Mouse (Mus musculus): ENCODE results near the gene Adam22.
A peak's percentile ranks its signal among the peaks of the same experiment; 100 is the strongest.

Gene Adam22

GRCm38 (mm10) chr5:8145473-8145872 lies 222.5 kb downstream of the Adam22 start:
- DNase-seq = no peak

GRCm38 (mm10) chr5:8132546-8132945 lies 235.4 kb downstream of the Adam22 start:
- no peak for DNase-seq

- no peak for DNase-seq
Measured at GRCm38 (mm10) chr5:8131918-8132317, 236.0 kb downstream of the Adam22 start.

DNA sequence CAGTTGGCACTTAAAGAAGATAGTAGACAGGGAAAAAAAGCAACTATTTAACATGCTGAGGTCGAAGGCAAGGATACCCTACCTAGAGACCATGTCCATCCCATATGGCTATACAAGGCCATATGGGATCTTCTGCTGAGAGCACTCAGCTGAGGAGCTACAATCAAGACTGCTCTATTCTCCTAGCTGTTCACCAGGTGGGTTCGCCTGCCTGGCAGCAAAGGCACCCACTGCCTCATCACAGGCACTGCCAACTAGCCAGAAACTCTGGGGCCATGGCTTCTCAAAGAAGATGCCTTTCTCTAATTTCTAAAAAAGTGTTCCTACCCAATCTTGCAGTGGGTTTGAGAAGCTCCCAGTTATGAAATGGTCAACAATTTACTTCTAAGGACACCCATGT lies 238.2 kb downstream of the Adam22 start:
- DNase-seq = no peak

GRCm38 (mm10) chr5:8120926-8121325 lies 247.0 kb downstream of the Adam22 start:
- no peak for DNase-seq

DNA sequence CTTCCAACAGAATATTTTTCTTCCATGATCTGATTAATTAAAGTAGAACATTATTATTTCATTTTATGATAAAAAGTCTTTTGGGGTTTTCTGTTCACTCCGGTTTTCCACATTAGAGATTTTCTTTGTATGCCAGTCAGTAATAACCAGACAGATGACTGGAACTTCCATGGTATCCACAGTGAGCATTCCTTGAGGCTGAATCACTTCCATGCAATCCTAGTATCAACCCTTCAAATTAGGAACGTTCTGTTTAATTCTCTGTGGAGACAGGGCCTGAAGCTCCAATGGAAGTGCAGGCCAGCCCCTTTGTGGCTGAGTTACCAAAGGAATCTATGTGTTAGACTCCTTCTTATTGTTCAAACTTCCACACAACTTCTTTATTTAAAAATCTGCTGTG lies 247.9 kb downstream of the Adam22 start:
- no peak for DNase-seq

DNA sequence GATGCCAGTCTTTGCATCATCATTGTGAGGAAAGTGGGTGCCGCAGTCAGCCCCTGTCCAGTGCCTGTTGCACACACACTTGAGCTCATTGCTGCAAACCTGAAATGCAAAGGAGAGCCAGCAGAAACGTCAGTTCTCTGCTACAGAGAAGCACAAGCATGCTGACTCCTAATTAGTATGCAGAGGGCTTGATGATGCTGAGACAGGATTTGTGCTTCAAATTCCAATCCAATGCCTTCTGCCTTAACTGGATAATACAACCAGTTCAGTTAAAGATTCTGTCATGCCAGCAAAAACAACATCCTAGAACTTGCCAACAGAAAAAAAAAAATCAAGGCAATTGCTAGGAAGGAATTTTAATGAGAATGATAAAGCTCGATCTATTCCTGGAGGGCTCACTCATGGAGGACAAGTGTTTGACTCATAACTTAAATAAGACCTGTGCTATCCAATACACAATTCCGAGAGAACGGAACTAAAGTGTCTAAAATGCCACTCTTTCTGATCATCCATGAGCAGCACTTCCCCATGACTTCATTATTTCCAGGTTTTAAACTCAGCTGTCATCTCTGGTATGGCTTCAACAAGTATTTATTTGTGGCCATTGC lies 251.3 kb downstream of the Adam22 start:
- DNase-seq = no peak

- DNase-seq = no peak
Measured at GRCm38 (mm10) chr5:8112246-8112645, 255.7 kb downstream of the Adam22 start.

GRCm38 (mm10) chr5:8111691-8112090 lies 256.3 kb downstream of the Adam22 start:
- no peak for DNase-seq

DNA sequence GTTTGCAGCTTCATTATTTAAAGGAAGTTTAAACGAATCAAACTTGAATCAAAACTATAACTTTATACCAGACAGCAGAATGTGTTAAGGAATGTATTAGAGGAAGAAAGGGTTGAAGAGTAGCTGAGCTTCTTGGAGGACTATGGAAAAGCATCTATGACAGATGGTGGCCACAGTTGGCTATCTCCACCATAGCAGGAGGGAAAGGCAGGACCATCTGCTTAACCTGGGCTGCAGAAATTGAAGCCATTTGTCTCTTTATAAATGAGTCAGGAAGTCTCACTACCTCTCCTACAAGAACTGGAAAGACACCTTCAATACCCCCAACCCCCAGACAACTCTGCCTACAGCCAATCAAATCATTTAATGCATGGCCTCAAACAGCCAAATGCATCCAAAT lies 272.3 kb downstream of the Adam22 start:
- no peak for DNase-seq

GRCm38 (mm10) chr5:8094921-8095320 lies 273.0 kb downstream of the Adam22 start:
- DNase-seq = no peak

GRCm38 (mm10) chr5:8088147-8088546 lies 279.8 kb downstream of the Adam22 start:
- no peak for DNase-seq

- no peak for DNase-seq
Measured at GRCm38 (mm10) chr5:8085661-8086060, 282.3 kb downstream of the Adam22 start.

DNA sequence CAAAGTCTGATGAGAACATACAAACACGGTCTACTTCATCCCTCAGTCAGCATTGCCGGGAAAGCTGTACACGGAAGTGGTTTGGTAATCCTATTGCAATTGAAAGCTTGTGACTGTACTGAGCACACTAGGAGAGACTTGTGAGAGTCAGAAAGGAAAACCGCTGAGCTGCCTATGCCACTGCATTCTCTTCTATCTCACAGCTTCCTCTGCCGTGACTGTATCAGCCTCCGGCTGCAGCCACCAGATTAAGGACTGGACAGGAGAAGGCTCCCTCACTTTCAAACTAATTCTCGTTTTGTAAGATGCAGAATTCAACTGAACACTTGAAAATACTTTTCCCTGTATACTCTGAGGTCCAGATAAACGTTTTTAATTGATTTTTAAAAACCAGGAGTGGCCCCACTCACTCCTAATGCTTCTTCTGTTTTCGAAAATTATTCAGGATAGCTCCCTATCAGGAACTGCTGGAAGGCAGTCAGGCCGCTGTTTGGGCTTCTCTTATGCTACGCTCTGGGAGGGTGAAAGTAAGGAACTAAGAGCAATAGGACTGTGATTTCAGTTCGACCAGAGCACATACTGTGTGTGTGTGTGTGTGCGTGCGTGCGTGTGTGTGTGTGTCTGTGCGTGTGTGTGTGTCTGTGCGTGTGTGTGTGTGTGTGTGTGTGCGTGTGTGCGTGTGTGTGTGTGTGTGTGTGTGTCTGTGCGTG lies 285.0 kb downstream of the Adam22 start:
- DNase-seq = no peak

GRCm38 (mm10) chr5:8077481-8077880 lies 290.5 kb downstream of the Adam22 start:
- no peak for DNase-seq

DNA sequence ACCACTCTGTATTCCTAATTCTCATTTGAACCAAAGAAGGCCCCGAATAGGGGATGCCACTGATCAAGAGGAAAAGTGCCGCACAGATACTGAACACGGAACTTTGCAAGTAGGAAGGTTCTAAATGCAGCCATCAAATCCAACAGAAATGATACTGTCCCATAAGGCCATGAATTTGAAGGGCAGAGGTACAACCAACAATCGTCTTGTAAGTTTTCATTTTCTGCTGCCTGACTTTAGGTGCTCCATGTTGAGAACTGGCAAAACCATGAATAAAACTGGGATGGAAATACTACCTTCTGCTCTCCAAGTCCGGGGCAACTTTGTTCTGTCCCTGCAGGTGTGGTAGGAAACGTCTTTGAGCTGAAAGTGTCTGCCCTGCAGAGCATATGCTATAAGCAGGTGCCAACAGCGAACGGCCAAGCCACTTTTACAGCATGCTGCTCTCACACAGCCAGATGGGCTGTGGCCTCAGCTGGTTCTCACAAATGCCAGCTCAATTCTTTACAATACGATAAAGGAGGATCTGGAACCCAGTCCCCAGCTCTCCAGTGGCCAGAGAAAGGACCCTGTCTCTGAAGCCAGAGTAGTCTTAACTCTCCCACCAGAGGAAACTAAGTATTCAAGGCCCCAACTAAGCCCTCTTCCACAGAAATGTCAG lies 293.9 kb downstream of the Adam22 start:
- no peak for DNase-seq

- no peak for DNase-seq
Measured at GRCm38 (mm10) chr5:8073406-8073805, 294.6 kb downstream of the Adam22 start.

GRCm38 (mm10) chr5:8063207-8063606 lies 304.8 kb downstream of the Adam22 start:
- DNase-seq = no peak

GRCm38 (mm10) chr5:8062469-8062868 lies 305.5 kb downstream of the Adam22 start:
- no peak for DNase-seq

- DNase-seq = no peak
Measured at GRCm38 (mm10) chr5:8058056-8058455, 309.9 kb downstream of the Adam22 start.

DNA sequence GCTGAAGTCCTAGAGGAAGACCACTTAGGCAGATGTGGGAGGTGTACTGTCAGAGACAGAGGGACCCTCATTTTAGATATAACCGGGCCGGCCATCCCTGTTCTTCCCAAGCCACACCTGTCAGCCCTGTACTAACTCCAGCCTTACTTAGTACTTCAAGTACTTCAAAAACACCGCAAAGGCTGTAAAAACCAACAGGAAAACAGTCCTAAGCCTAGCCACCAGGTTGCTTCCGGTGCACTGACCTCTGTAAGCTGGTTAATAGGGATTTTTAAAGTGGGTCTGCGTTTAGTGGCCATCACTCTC lies 311.0 kb downstream of the Adam22 start:
- DNase-seq = no peak

GRCm38 (mm10) chr5:8056141-8057017 lies 311.6 kb downstream of the Adam22 start:
- peak; percentile 76 to 80 for DNase-seq

GRCm38 (mm10) chr5:8055721-8056129 lies 312.2 kb downstream of the Adam22 start:
- peak in 1 of 2 experiments; percentile 17 for DNase-seq
